Mouse (Mus musculus): Measurements from ENCODE around the gene Rdm1.
"Not testable (repeated sequence)": the region's sequence is repeated elsewhere in the genome, so short reads cannot be mapped to it uniquely, and the experiment has no call there.

Gene Rdm1

DNA sequence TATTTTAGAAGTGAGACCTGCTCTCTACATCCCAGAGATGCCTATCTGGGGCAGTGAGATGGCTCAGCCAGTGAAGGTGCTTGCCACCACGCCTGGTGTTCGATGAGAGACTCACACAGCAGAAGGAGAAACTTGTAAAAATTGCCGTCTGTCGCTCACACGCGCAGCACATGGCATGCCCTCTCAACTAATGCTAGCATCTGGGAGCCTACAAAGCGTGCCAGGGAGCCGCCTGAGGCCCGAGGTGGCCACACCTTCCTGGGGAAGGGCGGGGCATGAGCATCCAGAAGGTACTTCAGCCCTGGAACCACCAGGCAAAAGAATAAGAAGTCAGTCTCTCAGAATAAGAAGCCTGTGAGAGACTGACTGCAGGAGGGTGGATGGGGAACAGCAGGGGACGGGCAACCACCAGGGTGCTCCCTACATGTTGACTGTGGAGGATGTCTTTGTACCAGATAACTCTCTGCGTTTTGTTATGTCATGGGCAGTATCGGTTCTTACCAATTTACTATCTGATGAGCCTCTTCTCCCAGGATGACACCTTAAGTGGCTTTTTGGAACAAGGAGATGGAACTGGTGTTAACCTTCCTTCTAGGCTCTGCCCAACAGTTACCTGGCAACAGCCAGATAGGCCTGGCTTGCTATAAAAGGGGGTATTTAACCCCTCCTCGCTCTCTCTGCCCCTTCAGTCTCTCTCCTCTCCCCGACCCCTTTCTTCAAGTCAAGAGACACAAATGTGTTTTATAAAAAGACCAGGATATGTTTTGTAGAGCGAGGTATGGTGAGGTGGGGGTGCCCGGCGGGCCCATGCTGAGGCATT is 9.8 kb upstream of the Rdm1 start:
- DNase-seq (ENCODE audit: low spot score in 2 of 2), result no peak

GRCm38 (mm10) chr11:101617849-101618248 is 9.1 kb upstream of the Rdm1 start:
- no peak for DNase-seq (ENCODE audit: low spot score in 2 of 2)

GRCm38 (mm10) chr11:101618596-101618995 is 8.4 kb upstream of the Rdm1 start:
- no peak for DNase-seq (ENCODE audit: low spot score in 2 of 2)

- not testable (repeated sequence) for DNase-seq (ENCODE audit: low spot score in 2 of 2)
Measured at GRCm38 (mm10) chr11:101620022-101620655, 6.9 kb upstream of the Rdm1 start.

GRCm38 (mm10) chr11:101626649-101626994 is 373 bp upstream of the Rdm1 start:
- DNase-seq (ENCODE audit: low spot score in 2 of 2), result peak in 1 of 2 experiments; percentile 31

- peak; percentile 76 to 78 for DNase-seq (ENCODE audit: low spot score in 2 of 2)
Measured at GRCm38 (mm10) chr11:101627857-101628559, 1.0 kb downstream of the Rdm1 start.

GRCm38 (mm10) chr11:101628733-101629417 is 1.9 kb downstream of the Rdm1 start:
- DNase-seq (ENCODE audit: low spot score in 2 of 2), result not testable (repeated sequence)

DNA sequence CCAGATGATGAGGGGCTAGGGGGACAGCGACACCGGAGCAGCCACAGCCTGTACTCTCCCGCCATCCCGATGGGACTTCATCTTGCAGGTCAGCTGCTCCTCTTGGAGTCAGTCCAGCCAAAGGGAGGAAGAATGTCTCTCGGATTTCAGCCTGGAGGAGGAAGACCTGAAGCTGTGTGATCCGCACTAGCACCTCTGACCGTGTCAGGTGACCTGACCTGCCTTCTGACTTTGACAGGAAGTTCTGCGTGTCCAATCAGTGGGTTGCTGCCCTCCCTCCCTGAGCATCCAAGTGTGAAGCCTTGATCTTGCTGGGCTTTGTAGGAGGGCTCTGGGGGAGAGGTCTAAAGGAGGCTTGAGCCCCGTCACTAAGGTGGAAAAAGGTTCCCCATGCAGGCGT is 8.7 kb downstream of the Rdm1 start:
- no peak for DNase-seq (ENCODE audit: low spot score in 2 of 2)

GRCm38 (mm10) chr11:101639761-101640160 is 12.8 kb downstream of the Rdm1 start:
- DNase-seq (ENCODE audit: low spot score in 2 of 2), result no peak

DNA sequence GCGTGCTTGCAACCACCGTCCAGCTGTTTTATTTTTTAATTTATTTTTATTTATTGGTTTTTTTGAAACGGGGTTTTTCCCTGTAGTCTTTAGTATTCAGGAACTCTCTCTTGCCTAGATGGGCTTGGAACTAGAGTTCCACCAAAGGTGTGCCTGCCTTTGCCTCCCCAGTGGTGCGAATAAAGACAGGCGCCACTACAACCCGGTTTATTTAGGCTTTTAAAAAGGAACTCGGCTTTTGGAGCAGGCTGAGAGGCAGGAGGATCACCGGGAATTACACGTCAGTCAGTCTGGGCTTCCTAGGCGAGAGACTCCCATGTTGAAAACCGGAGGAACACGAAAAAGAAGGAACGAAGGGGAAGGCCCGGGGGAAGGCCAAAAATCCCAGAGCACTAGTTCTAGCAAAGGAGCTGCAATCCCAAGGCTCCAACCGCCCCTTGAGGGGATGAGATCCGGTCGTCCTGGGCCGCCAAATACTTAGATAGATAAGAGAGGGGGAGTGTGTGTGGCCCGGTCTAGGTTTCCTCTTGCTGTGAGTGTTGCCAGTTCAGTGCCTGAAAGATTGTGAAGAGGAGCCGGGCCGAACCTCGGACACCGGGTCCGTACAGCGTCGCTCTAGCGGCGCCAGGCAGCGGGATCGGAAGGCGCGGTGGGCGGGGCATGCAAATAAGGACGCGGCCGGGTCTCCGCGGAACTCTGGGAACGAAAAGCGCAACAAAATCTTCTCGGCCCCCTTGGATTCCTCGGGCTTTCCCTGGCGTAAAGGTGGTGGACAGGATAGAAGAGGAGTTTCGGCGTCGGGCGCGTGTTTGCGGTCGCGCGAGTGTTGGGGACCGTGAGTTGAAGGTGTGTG is 14.1 kb downstream of the Rdm1 start:
- peak; percentile 67 to 79 for DNase-seq (ENCODE audit: low spot score in 2 of 2)

GRCm38 (mm10) chr11:101641710-101642642 is 15.0 kb downstream of the Rdm1 start:
- DNase-seq (ENCODE audit: low spot score in 2 of 2), result peak; percentile 36 to 62

DNA sequence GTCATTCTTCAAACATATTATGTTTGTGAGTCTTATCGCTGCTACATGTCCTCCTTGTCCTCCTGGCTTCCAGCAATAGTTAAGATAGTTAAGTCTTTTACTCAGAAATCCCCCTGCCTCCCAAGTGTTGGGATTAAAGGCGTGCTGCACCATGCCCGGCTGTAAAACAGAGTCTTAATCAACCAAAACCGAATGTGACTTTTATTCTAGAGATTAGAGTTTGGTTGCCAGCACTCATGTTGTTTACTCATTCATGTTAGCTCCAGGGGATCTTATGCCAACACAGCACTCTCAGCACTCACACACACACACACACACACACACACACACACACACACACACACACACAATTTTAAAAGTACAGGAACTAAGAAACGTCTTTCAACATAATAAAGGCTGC is 15.9 kb downstream of the Rdm1 start:
- DNase-seq (ENCODE audit: low spot score in 2 of 2), result no peak

DNA sequence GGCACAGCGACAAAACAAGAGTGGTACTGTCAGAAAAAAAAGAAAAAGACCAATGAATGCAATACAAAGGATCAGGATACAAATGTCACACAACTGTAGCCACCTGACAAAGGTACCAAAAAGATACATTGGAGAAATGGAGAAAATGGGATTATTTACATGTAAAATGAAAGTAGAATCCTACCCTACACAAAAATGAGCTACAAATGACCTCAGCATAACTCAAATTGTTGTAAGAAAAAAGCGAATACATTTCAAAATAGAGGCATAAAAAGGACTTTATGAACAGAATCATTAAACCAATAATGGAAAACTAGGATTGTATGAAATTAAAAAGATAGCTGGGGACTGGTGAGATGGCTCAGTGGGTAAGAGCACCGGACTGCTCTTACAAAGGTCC is 17.6 kb downstream of the Rdm1 start:
- no peak for DNase-seq (ENCODE audit: low spot score in 2 of 2)

DNA sequence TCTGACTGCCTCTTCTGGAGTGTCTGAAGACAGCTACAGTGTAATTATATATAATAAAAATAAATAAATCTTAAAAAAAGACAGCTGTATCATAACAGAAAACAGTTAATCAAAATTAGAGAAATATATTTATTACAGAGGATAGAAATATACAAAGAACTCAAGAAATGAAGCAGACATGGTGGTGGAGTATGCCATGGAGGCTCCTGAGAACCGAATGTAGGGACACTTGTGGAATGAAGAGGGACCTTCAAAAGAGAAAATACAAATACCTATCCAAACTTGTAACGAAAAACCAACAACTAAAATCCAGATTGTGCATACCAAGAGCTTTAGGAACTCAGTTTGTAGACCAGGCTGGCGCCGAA is 18.0 kb downstream of the Rdm1 start:
- not testable (repeated sequence) for DNase-seq (ENCODE audit: low spot score in 2 of 2)

GRCm38 (mm10) chr11:101645411-101646282 is 18.7 kb downstream of the Rdm1 start:
- peak; percentile 57 to 69 for DNase-seq (ENCODE audit: low spot score in 2 of 2)

DNA sequence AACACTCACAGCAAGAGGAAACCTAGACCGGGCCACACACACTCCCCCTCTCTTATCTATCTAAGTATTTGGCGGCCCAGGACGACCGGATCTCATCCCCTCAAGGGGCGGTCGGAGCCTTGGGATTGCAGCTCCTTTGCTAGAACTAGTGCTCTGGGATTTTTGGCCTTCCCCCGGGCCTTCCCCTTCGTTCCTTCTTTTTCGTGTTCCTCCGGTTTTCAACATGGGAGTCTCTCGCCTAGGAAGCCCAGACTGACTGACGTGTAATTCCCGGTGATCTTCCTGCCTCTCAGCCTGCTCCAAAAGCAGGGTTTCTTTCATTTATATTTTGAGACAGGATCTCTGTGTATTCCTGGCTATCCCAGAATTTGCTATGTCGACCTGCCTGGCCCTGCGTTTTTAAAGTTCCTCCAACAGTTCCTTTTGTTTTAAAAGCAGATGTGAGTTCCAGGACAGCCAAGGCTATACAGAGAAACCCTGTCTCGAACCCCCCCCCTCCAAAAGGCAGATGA is 19.3 kb downstream of the Rdm1 start:
- not testable (repeated sequence) for DNase-seq (ENCODE audit: low spot score in 2 of 2)

- not testable (repeated sequence) for DNase-seq (ENCODE audit: low spot score in 2 of 2)
Measured at GRCm38 (mm10) chr11:101647093-101647492, 20.1 kb downstream of the Rdm1 start.

GRCm38 (mm10) chr11:101656356-101656755 is 29.4 kb downstream of the Rdm1 start:
- DNase-seq (ENCODE audit: low spot score in 2 of 2), result no peak

- no peak for DNase-seq (ENCODE audit: low spot score in 2 of 2)
Measured at GRCm38 (mm10) chr11:101657528-101657885, 30.5 kb downstream of the Rdm1 start.
